ENCODE assay signal across 16 mouse cellular contexts in genomic region chr6:10091920-10092661, GRCm38 (mm10).
"Had no signal": no experiment of that assay in that cellular context is flagged by ENCODE, and none has a peak within 500 bp of the region (broad histone marks: within the 10 kb centered on the region; RNA-seq: fewer than 3 reads in every experiment).

No protein-coding gene starts in this region.

- H3K9me3 ChIP-seq: megakaryocyte, embryonic 14.5 days; midbrain, embryonic 15.5 days; neural tube, embryonic 12.5 days; stomach, embryonic 15.5 days had no signal

- H3K4me3 ChIP-seq: megakaryocyte, embryonic 14.5 days; midbrain, embryonic 13.5 days; midbrain, embryonic 15.5 days; neural tube, embryonic 12.5 days; stomach, embryonic 15.5 days had no signal

- H3K9ac ChIP-seq: lung, embryonic 14.5 days; midbrain, embryonic 13.5 days; midbrain, embryonic 15.5 days; neural tube, embryonic 12.5 days; stomach, embryonic 15.5 days had no signal

- H3K27me3 ChIP-seq: megakaryocyte, embryonic 14.5 days; midbrain, embryonic 13.5 days; midbrain, embryonic 15.5 days; neural tube, embryonic 12.5 days; stomach, embryonic 15.5 days had no signal

- H3K4me1 ChIP-seq: megakaryocyte, embryonic 14.5 days; midbrain, embryonic 13.5 days; midbrain, embryonic 15.5 days; neural tube, embryonic 12.5 days; stomach, embryonic 15.5 days had no signal

- H3K4me2 ChIP-seq: lung, embryonic 14.5 days; midbrain, embryonic 11.5 days; midbrain, embryonic 13.5 days; midbrain, embryonic 15.5 days; neural tube, embryonic 12.5 days; stomach, embryonic 15.5 days had no signal

- H3K27ac ChIP-seq: macrophage; midbrain, embryonic 13.5 days; midbrain, embryonic 15.5 days; neural tube, embryonic 12.5 days; stomach, embryonic 15.5 days; stomach, postnatal 0 days had no signal

- H3K36me3 ChIP-seq: midbrain, embryonic 13.5 days; midbrain, embryonic 15.5 days; neural tube, embryonic 12.5 days; stomach, embryonic 15.5 days had no signal

- ATAC-seq: midbrain, embryonic 13.5 days; midbrain, embryonic 15.5 days had no signal

- DNase-seq: lung, adult 18-20 months; lung, embryonic 14.5 days; lung, postnatal 14 days; lung, postnatal 36 days; right cerebral cortex, postnatal 14 days; thymus, adult 2 months; thymus, postnatal 25 days; thymus, postnatal 4 days had no signal
